Mouse (Mus musculus) gastrocnemius, postnatal 36 days (tissue): ENCODE measurements around the gene Myadml2. TPM values are rescaled to one million over a fixed set of nuclear protein-coding genes. Genes with fewer than 3 reads are reported as not detected.
A peak's percentile ranks its signal among the peaks of the same experiment; 100 is the strongest.
"Not testable (repeated sequence)": the region's sequence is repeated elsewhere in the genome, so short reads cannot be mapped to it uniquely, and the experiment has no call there.

Experiments
- DNase-seq, 2 experiments: peaks; one replicate each; pipeline ENCODE4 v3.0.0; 2022
- intact Hi-C: fragments of 180-260 bp; cut with DNase I; formaldehyde crosslinking; loops from one replicate; pipeline ENCODE4 v1.15.1; 2025
- long read RNA-seq, 2 experiments: library from polyadenylated mRNA; stranded (forward); transcript quantifications; one replicate each; pipeline ENCODE4 v2.0.0; 2021
- total RNA-seq, 2 experiments: library from RNA; stranded (reverse); gene quantifications; 2 replicates each; pipeline ENCODE4 v1.2.3; 2021

Gene Myadml2
- 100 to 1,000 TPM; 129 to 137 TPM for total RNA-seq
- long read RNA-seq, experiment 1, partial matches to known transcripts, result 0 of 84 reads
- long read RNA-seq, experiment 1, other reads (novel, unspliced or antisense), result 80 of 84 reads
- long read RNA-seq, experiment 2, transcript Myadml2-202 (2 exons, 471 nt), result major isoform, 9 of 130 reads
- long read RNA-seq, experiment 2, partial matches to known transcripts, result 0 of 130 reads
- long read RNA-seq, experiment 2, other reads (novel, unspliced or antisense), result 118 of 130 reads

DNA sequence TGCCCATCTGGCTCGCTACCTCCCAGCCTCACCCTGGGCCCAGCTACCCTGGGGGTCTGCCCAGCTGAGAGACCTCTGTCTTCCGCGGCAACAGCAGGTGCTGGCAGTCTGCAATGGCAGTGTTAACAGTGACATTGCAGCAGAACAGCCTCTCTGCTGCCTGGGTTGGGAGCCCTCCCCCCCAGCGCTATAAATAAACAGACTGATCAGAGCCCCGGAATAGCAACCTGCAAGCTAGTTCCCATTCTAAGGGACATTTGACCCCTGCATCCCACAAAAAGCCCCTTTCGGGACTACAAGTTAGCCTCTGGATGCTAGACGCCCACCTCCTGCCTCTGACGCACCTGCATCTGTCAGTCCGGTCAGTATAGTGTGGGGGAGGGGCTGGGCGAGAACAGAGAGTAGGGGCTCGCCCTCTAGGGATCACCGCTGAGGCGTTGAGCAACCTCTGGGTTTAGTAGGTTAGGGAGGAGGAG is at the start of gene Myadml2:
TSS of gene Myadml2 (minus strand) at position 158 of the 476 bp plus-strand sequence.
- intact Hi-C loops, result no loop called here

DNA sequence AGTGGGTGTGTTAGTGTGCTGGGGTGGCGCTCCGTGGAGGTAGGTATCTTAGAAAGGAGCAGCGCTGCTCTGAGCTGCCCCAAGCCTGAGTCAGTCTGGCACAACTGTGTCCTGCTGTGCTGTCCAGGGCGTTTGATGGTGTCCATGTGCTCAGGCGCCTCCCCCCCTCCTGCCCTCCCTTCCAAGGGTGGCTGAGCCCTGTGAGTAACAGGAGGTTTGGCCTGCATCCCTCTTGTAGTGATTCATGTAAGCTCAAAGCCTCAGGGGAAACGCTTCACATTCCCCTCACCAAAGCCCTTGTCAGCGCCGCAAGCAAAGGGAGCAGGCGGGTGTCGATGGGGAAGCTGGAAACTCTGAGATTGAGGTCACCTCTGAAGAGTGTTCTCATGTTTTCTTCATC is 49.8 kb upstream of the Myadml2 start:
- DNase-seq, result peak; percentile 47 to 64
- intact Hi-C loops, result no loop called here

More for the DNA sequence above, at the start of gene Myadml2:
- DNase-seq, result no peak

DNA sequence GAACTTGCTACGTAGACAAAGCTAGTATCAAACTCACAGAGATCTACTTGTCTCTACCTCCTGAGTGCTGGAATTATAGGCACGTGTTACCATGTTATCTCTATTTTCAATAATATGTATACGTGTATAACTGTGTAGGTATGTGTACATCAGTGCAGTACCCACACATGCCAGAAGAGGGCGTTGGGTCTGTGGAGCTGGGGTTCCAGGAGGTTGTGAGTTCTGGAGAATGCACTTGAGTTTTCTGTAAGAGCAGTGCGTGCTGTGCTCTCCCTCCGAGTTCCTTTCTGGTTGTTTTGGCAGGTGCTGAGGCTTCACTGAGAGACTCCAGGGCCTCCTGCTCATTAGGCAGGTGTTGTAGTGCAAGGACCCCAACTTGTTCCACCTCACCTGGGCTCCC is 48.6 kb upstream of the Myadml2 start:
- no peak for DNase-seq
- intact Hi-C loops, result no loop called here

DNA sequence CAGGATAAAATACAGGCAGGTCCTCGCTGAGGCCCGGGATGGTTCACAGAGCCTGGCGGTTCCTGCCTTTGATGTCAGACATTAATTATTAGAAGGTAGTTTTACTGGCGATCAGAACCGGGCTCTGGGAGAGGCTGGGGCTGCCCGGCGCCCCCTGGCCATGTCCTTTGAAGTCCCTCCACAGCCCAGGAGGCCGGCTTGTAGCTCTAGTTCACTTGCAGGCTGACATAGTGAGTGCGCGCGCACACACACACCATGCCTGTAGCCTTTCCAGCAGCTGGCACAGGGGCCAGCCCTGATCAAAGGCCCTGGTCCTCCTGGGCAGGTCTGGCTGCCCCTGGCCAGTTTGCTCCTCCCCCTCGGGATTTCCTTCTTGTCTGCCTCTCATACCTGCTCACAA is 47.7 kb upstream of the Myadml2 start:
- intact Hi-C loops, result no loop called here
- DNase-seq, result no peak

DNA sequence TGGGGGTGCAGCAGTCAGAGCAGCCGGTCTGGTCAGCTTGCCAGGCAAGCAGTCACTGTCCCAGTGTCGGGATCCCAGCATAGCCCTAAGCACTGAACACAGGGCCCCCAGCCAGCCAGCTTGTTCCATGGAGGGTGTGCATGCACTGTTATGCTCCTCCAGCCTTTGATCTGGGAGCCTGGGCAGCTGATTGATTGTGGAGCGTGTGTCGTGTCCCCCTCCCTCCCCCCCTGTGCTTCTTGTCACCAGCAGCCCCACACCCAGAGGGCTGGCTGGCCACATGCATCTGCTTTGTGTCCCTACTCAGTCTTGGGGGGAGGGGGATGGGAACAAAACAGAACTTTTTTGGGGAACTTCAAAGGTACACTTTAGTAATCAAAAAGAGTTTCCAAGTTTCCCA is 47.2 kb upstream of the Myadml2 start:
- DNase-seq, result no peak

DNA sequence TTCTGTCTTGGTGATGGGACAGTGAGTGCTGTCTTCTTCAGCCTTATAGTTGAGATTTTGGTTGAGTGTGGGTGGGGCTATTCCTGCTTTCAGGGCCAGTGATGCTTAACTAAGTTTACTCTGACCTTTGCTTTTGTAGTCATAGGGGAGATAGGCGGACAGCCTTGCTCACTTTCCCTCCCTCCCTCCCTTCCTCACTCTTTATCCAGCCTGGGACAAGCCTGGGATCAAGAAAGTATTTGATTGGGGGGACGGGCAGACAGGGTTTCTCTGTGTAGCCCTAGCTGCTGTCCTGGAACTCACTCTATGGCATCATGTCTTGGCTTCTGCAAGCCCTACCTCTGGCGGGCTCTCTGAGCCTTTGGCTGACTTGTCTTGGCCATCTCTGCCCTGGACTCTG is 45.5 kb upstream of the Myadml2 start:
- intact Hi-C loops, result loop anchor here (5.0 kb wide), 1 partner anchor 181 kb away; no protein-coding TSS in a partner anchor
- no peak for DNase-seq

More for the DNA sequence above, 47.2 kb upstream of the Myadml2 start:
- intact Hi-C loops, result no loop called here

DNA sequence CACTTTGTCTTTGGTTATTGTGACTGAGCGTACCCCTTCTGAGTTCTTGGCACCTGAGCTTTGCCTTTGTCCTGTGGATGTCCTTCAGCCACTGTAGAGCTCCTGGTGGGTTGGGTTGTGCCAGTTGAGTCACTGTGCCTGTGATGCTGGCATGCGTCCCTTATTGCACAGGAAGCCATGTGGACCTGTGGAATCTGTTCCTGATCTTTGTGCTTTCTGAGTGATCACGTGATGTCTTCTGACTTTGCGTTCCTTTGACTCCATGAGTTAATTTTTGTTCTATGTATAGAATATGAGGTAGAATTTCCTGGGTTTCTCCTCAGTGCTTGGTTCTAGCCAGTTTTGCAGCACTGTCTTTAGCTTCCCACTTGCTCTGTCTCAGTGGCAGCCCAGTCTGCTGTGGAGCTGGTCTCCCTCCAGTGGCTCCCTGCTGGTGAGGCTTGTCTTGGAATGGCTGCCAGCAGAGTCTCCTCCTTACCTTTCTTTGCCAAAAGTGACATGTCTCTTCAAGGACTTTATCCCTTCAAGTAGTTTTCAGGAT is 44.6 kb upstream of the Myadml2 start:
- intact Hi-C loops, result loop anchor here (5.0 kb wide), 1 partner anchor 180 kb away; no protein-coding TSS in a partner anchor
- no peak for DNase-seq

DNA sequence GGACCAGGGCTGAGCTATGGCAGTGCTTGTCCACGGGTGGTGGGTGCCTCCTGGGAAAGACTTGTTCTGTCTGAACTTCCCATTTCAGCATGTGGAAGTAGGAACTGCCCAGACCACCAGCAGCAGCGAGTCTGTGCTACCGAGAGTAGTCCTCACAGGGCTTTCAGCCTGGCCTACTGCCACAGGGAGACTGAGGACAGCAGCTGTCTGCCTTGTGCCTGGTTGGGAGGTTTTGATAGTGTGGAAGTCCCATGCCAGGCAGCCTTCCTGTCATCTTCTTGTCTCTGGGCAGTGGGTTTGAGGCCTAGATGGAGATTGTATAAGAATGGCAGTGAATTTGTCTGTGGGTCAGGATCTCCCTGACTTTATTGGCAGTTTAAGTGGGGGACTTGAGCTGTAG is 41.4 kb upstream of the Myadml2 start:
- intact Hi-C loops, result no loop called here
- DNase-seq, result no peak

DNA sequence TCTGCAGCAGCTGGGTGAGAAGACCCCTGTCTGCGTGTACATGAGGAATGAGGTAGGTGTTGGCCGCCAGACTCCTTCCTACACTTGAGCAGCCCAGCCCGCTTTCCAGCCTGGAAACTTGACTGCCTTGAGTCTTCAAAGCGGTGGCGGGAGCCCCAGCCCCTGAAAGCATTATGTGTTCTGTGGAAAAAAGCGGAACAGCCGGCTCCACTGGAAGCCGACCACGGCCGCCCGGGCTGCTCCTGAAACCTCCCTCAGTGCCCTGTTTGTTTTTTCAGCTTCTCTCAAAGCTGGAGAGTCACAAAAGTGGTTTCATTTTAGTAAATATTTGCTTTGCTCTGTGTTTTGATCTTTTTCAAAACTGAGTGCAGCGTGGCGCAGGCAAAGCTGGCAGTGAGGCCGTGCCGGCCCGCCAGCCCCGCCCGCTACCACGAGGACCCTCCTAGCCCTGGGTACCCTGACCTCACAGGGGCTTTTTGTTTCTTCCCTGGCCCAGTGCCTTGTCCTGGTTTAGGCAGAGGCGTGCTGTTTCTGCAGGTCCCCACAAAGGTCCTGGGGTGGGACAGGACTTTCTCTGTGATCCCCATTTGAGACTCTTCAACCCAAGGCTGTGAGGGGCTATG is 38.8 kb upstream of the Myadml2 start:
- intact Hi-C loops, result no loop called here
- DNase-seq, result no peak

DNA sequence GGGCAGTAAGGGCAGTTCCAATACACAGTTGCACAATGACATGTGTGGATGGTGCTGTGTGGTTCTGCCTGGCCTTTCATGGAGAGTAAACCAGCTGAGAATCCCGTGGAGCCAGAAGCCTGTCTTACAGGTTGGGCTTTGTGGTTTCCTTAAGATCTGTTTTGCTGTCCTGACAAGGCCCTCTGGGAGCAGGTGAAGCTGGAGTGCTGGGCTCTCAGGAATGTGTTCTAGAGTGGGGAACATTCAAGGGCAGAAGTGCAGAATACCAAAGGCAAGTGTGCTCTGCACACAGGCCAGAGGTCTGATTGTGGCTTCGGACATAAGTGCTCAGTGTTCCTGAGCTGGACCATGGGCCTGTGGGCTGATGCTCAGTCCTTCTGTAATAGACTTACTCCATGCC is 36.7 kb upstream of the Myadml2 start:
- DNase-seq, result no peak
- intact Hi-C loops, result no loop called here

DNA sequence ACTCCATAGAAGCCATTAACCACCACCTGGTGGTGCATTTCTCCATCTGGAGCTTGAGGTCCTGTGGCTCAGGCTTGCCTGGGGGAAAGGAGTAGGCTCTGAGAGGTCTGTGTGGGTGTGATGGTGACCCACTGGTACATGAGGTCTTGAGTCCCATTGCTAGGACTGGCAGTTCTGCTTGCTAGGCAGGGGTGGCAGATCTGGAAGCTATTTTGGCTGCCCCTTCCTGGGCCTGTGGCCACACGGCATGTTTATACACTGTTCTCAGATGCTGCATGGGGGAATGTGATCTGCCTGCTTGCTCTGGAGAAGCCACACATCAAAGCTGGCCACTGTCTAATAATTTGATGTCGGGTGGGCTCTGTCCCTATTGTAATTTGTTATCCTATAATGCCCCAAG is 36.1 kb upstream of the Myadml2 start:
- no peak for DNase-seq
- intact Hi-C loops, result no loop called here

DNA sequence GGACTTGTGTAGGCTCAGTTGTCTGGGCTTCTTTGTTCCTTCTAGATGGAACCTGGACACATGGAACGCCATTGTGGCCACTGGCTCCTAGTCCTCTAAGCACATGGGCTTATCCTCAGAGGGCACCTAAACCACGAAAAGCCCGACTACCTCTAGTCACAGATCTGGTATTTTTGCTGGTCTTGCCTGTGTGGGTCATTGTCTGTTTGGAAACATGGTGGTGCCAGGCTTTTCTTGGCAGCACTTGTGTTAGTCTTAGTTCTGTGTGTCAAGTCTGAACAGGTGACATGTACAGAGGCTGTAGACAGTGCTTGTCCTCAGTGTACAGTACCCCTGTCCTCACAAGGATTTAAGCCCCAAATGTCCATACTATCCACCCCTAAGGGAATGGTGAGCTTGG is 35.6 kb upstream of the Myadml2 start:
- no peak for DNase-seq
- intact Hi-C loops, result no loop called here

DNA sequence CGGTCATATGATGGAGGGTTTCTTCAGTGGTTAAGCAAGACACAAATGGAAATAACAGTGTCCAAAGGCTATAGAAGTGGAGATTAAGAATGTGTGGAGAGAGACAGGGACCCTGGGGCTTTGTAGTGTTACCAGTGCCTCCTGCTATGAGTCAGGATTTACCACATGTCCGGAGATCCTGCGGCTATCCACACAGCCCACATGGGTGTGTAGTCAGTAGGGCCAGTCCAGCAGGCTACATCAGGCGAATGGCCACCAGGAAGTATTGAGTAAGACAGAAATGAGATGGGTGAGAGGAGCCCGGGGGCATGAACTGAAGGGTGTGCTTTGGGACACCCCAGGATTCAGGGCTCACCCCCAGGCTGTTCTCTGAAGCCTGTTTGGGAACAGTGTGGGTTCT is 34.7 kb upstream of the Myadml2 start:
- DNase-seq, result no peak
- intact Hi-C loops, result no loop called here

DNA sequence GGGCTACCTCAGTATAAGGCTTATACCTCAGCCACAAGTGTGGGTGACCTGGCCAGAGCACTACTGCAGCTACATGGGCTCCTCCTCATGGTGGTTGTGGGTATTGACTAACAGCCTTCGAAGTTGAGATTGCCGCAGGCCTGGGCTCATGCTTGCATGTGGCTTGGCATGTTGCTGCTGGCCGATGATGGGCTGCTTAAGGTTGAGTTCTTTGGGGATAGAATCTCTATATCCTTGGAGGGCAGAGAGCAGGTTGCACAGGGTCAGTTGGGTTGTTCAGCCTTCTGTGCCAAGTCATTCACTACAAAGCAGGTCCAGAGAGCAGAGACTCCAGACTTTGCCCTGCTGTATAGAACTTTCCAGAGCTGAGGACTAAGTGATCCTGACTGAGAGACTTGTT is 32.0 kb upstream of the Myadml2 start:
- intact Hi-C loops, result no loop called here
- DNase-seq, result no peak

DNA sequence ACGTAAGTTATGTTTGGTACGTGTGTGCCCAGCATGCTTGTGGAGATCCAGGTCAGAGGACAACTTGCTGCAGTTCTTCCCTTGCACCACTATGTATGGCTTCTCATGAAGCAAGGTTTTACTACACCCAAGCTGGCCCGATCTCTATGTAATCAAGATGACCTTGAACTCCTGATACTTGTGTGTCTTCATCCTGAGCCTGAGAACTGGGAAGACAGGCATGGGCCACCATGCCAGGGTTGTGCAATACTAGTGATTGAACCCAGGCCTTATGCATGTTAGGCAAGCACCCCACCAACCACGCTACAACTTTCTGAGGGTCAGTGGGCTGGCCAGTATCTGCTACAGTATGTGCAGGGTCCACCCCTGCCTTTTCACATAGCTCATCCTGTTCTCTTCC is 29.0 kb upstream of the Myadml2 start:
- intact Hi-C loops, result no loop called here

DNA sequence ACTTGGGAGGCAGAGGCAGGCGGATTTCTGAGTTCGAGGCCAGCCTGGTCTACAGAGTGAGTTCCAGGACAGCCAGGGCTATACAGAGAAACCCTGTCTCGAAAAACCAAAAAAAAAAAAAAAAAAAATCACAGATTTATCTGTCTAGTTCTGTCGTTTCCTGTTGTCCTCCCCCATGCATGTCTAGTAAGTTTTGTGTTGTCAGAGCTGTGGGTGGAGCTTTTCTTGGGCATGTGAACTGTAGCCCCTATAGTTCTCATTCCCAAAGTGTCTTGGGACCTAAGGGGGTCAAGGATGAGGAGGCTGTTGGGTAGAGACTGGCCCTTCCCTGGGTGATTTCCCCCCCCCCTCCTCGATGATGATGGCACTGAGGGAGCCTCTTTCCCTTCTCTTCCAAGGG is 27.9 kb upstream of the Myadml2 start:
- intact Hi-C loops, result not testable (repeated sequence)

More for the DNA sequence above, 29.0 kb upstream of the Myadml2 start:
- no peak for DNase-seq

DNA sequence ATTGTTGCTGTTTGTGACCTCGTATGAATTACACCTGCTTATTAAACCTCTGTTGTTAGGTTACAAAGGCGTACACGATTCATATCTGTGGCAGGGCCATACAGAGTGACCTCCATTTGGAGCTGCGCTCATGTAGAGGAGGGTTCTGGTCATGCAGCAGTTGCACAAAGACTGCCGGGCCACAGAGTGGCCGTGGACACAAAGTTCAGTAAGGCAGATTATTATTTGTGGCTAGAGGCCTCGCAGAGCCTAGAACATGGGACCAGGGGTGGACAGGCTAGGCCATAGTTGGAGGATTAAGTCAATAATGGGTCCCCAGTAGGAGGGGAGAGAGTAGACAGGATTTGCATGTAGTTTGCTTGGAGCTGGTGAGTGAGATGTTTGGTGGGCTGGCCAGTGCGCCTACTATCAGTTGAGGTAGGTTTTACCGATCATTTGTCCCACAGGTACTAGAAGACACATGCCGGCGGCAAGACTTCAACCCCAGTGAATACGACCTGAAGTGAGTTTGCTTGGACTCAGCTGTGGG is 25.7 kb upstream of the Myadml2 start:
- intact Hi-C loops, result no loop called here
- DNase-seq, result no peak

More for the DNA sequence above, 27.9 kb upstream of the Myadml2 start:
- not testable (repeated sequence) for DNase-seq

DNA sequence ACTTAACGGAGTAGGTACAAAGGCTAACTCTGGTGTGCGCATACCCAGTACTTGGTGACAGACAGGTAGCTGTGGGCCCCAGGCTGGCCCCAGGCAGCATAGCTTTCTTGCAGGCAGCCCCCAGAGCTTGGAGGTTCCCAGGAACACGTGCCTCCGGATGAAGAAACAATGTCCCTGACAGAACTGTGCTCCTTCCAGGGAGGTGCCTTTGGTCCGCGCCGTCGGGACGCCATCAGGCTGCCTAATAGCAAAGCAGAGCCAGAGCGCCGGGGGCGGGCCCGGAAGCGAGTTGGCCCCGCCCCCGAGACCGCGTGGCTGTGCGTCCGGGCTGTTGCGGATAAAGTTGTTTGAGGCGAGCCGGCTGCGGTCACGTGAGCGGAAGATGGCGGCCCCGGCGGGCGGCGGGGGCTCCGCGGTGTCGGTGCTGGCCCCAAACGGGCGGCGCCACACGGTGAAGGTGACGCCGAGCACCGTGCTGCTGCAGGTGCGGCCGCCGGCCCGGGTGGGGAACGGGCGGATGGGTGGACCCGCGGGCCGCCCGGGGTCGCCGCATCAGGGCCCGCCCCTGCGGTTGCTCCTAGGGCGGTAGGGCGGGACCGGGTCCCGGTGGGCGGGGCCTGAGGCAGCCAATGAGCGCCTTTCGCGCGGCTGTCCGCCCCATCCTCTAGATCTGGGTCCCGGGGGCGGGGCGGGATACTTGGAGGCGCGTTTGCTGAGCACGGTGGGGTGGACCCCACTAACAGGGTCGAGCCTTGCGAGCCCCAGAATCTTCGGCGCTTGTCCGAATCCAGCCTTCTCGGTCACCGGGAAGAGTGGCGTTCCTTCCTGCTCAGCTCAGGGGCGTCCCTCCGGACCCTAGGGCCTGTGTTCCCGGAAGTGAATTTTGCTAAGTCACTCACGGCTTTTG is 25.0 kb upstream of the Myadml2 start, which contains the start of gene Aspscr1:
TSS of gene Aspscr1 (plus strand) at position 287 of the 907 bp plus-strand sequence.
- intact Hi-C loops, result no loop called here

DNA sequence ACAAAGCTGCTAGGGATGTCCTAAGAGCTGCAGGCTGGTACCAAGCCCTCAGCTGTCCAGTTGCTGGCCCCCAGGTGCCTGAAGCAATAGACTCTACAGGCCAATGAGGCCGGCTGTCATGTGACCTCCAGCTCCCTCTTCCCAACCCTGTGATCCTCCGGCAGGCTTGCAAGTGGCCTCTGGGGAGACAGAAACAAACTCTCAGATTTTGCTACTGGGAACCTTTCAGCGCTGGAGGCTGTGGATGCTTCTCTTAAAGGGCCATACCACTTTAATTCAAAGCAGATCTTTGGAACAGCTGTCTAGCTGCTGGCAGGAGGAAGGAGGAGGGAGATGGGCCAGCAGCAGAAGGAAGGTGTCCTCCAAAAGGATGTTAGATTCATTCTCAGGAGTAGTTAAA is 18.7 kb upstream of the Myadml2 start:
- intact Hi-C loops, result no loop called here
- DNase-seq, result no peak

More for the DNA sequence above, 25.0 kb upstream of the Myadml2 start, which contains the start of gene Aspscr1:
- DNase-seq, result peak; percentile 93 to 95

DNA sequence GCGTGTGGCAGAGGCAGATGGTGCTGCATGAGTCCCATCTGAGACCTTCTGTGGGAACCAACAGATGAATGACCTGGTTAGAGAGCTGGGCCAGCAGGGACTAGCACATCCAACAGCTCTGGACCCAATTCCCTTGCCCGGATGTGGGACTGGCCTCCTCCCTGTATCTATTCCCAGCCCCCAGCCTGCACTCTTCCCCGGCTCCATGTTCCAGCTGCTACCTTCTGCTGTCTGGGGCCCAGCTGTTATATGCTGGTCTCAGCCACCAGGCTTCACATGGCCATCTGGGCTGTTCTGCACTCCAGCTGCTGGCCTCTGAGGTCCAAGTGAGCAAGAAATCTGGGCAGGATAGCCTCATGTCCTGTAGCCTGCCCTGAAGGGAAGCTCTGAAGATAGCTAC is 17.4 kb upstream of the Myadml2 start:
- intact Hi-C loops, result no loop called here
- DNase-seq, result no peak
